Mouse (Mus musculus) stomach, postnatal 0 days (tissue): ENCODE data around the gene Dhdh.
A peak's percentile ranks its signal among the peaks of the same experiment; 100 is the strongest.

Experiments used
- CTCF ChIP-seq: IDR thresholded peaks from 2 replicates; pipeline ENCODE4 v1.5.1; 2016; ENCODE audit warnings: antibody characterized with exemption, low read depth, mild to moderate bottlenecking, moderate library complexity
- EP300 ChIP-seq: optimal IDR thresholded peaks from 2 replicates; pipeline ENCODE3; 2016; ENCODE audit warnings: antibody characterized with exemption

DNA sequence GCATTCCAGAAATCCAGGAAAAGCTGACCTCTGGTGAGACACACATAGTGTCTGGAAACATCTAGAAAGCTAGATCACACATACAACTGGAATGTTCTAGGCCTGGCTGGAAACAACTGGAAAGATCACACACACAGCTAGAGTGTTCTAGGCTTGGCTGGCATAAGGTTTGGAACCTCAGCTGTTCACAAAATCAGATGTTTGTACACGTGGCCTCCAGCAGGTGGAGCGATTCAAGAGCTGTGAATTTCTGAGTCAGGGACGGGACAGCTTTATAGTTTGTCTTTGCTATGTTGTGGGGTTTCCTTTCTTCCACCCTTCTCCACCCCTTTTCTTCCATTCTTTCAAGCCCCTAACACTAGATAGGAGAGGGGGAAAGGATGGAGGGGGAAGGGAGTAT lies 11.6 kb downstream of the Dhdh start:
- TF ChIP-seq CTCF (peak; percentile 91), EP300 (no peak)
